Mouse (Mus musculus) mesoderm, embryonic 11.5 days (tissue): Measurements from ENCODE around the gene Palld.
A peak's percentile ranks its signal among the peaks of the same experiment; 100 is the strongest.

Experiments used
- DNase-seq: peaks from one replicate; pipeline ENCODE4 v3.0.0-alpha.2; 2012; ENCODE audit warnings: low read depth, low spot score

The Palld gene

GRCm38 (mm10) chr8:61559450-61559849, 343.0 kb downstream of the Palld start:
- no peak for DNase-seq

- no peak for DNase-seq
Measured at GRCm38 (mm10) chr8:61558051-61558846, 344.2 kb downstream of the Palld start.

GRCm38 (mm10) chr8:61557036-61557435, 345.5 kb downstream of the Palld start:
- DNase-seq = no peak

GRCm38 (mm10) chr8:61556219-61556618, 346.3 kb downstream of the Palld start:
- no peak for DNase-seq

- DNase-seq = no peak
Measured at GRCm38 (mm10) chr8:61555343-61555742, 347.1 kb downstream of the Palld start.

- DNase-seq = no peak
Measured at GRCm38 (mm10) chr8:61552755-61553402, 349.6 kb downstream of the Palld start.

- DNase-seq = no peak
Measured at GRCm38 (mm10) chr8:61552221-61552620, 350.3 kb downstream of the Palld start.

GRCm38 (mm10) chr8:61550006-61550748, 352.3 kb downstream of the Palld start:
- no peak for DNase-seq

- no peak for DNase-seq
Measured at GRCm38 (mm10) chr8:61549585-61549984, 352.9 kb downstream of the Palld start.

- peak; percentile 91 for DNase-seq
Measured at GRCm38 (mm10) chr8:61539828-61540500, 362.5 kb downstream of the Palld start.

- DNase-seq = no peak
Measured at GRCm38 (mm10) chr8:61537471-61537870, 365.0 kb downstream of the Palld start.

GRCm38 (mm10) chr8:61535472-61535871, 367.0 kb downstream of the Palld start:
- DNase-seq = no peak

GRCm38 (mm10) chr8:61533356-61533926, 369.0 kb downstream of the Palld start:
- no peak for DNase-seq

- no peak for DNase-seq
Measured at GRCm38 (mm10) chr8:61532831-61533230, 369.7 kb downstream of the Palld start.

GRCm38 (mm10) chr8:61531944-61532795, 370.3 kb downstream of the Palld start:
- DNase-seq = no peak

- no peak for DNase-seq
Measured at GRCm38 (mm10) chr8:61528642-61529041, 373.8 kb downstream of the Palld start.

- DNase-seq = no peak
Measured at GRCm38 (mm10) chr8:61528197-61528596, 374.3 kb downstream of the Palld start.

- no peak for DNase-seq
Measured at GRCm38 (mm10) chr8:61527037-61527436, 375.5 kb downstream of the Palld start.

GRCm38 (mm10) chr8:61522132-61522531, 380.4 kb downstream of the Palld start:
- no peak for DNase-seq

- no peak for DNase-seq
Measured at GRCm38 (mm10) chr8:61517502-61518185, 384.8 kb downstream of the Palld start.
